Mouse (Mus musculus) ovary, postnatal 10 days (tissue): ENCODE data around the gene Ush1g.
A peak's percentile ranks its signal among the peaks of the same experiment; 100 is the strongest.

Experiments
- DNase-seq: peaks from one replicate; pipeline ENCODE4 v3.0.0; 2022; ENCODE audit warnings: low spot score

The Ush1g gene

GRCm38 (mm10) chr11:115321906-115322693, at the start of gene Ush1g:
TSS of gene Ush1g (minus strand) at chr11:115322041.
- DNase-seq = no peak

GRCm38 (mm10) chr11:115371354-115371753, 49.5 kb upstream of the Ush1g start:
- no peak for DNase-seq

DNA sequence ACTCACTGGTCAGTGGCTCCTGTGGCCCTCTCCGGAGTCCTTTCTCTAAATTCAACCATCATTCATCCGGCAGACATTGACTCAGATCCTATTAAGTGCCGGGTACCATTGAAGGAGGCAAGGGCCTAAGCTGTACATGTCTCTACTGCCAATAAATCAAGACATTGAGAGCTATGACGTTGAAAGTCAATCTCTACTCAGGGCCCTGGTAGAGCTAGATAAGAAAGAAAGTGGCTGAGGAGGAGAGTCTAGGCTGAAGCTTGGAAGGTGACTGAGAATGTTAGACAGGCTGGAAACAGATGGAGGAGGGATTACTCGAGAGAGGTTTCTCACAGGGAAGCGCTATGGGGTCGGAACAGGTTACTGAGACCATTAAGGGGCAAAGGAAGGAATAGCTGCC, 48.5 kb upstream of the Ush1g start:
- DNase-seq = no peak

- DNase-seq = no peak
Measured at GRCm38 (mm10) chr11:115367395-115367944, 45.6 kb upstream of the Ush1g start, which contains the start of gene Hid1. TSS of gene Hid1 (minus strand) at chr11:115367756.

- no peak for DNase-seq
Measured at GRCm38 (mm10) chr11:115366706-115367394, 45.0 kb upstream of the Ush1g start.

DNA sequence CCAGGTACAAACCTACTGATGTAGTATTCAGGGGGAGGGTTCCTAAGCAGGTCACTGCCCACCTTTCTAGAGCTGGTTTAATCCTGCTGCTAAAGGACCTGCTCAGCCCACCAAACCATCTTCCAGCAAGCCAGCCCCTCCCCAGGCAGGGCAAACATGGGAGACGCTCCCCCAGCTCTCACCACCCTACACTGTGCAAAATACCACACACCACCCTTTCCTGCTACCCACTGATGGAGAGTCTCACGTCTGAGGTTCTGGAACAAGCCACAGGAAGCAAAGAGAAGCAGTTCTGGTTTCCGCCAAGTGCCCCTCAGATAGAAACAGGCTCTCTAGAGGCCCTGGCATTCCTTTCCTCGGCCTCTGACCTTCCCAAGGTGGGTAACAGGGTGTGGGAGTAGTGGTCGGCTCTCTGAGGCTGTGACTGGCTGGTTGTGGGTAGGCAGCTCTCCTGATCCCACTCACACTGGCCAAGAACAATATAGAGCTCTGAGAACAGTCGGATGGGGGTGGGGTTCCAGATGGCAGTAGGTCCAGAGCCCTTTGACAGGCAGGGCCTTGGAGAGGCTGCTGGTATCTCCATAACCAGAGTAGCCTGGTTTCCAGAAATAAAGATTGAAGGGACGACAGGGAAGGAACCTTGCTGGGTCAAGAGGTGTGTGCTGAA, 44.3 kb upstream of the Ush1g start:
- no peak for DNase-seq

DNA sequence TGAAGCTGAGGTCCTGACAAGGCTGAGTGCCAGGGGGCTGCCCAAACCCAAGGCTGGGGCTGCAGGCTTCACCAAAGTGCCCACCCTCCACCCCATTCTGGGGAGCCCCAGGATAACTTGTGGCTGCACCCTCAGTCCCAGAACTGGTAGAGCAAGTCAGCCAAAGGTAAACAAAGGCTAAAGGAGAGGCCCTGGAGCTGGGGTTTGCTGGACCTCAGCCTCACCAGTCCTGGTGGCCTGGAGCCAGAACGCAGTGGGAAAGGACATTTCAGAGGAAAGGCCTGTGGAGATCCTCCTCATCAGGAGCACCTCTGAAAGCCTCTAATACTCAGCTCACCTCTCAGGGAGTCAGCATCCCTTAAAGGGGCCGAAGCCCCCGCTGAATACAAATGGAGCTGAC, 42.3 kb upstream of the Ush1g start:
- DNase-seq = no peak

- no peak for DNase-seq
Measured at GRCm38 (mm10) chr11:115359726-115360125, 37.9 kb upstream of the Ush1g start.

- DNase-seq = no peak
Measured at GRCm38 (mm10) chr11:115359293-115359692, 37.5 kb upstream of the Ush1g start.

- peak; percentile 52 for DNase-seq
Measured at GRCm38 (mm10) chr11:115358468-115358867, 36.6 kb upstream of the Ush1g start.

GRCm38 (mm10) chr11:115354183-115354582, 32.3 kb upstream of the Ush1g start:
- no peak for DNase-seq

GRCm38 (mm10) chr11:115353375-115353774, 31.5 kb upstream of the Ush1g start:
- DNase-seq = no peak

DNA sequence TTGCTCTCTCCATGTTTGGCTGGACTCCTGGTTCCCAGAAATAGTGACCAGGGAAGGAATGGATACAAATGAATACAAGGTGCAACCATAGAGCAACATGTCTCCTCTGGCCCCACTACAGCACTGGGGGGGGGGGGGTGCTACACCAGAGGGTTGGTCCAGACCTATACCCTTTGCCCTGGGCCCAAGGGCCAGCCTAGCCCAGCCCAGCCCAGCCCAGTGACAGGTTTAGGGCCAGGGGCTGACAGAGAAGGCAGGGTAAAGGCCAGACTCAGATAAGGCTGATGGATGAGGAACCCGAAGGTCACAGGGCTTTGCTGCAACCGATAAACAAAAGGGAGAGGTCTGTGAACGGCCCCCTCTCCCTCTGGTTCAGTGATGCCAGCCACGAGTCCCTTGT, 28.1 kb upstream of the Ush1g start:
- DNase-seq = no peak

GRCm38 (mm10) chr11:115348681-115349248, 26.9 kb upstream of the Ush1g start:
- DNase-seq = no peak

DNA sequence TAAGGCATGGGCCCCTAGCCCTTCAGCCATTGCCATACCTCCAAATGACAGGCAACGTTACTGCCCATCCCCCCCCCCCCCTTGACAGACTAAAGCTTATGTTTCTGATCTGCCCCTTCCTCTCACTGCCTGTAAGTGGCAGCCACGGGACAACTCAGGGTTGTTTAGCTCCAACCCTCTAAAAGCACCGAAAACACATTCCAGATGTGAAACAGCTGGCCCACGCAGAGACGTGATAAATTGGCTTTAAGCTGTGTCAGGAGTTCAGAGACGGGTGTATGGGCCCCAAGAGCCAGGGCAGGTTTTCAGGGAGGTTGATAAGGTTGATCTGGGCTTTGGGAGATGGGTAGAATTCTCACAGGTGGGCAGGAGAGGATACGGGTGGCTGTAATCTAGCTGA, 23.7 kb upstream of the Ush1g start:
- no peak for DNase-seq

DNA sequence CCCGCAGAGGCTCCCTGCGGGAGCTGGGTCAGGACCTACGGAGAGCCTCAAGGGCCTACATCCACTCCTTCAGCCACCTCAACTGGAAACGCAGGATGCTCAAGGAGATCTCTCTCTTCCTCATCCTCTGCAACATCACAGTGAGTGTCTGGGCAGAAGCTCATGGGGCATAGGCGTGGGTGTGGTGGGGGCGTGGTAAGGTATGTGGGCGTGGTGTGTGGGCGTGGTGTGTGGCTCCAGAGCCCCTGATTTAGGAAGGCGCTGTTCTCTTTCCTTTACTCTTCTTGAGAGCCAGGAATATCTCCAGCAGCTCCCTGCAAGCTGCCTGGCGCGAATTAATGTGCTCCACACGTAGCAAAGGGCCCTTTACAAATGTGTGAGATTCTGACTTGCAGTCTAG, 23.1 kb upstream of the Ush1g start:
- no peak for DNase-seq

DNA sequence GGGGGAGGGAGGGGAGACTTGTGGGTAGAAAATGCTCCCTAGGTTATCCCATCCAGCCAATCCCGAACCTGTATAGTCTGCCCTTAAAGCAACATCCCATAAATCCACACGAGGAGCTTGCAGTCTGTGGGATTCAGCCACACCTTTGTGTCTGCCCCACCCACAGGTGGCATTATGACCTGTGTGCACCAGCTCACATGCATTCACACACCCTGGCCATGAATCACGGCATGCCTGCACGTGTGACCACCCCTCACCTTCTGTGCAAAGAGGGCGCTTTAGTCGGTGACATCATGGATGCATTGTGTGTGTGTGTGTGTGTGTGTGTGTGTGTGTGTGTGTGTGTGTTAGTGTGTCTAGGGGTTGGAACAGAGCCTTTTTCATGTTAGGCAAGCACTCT, 20.0 kb upstream of the Ush1g start:
- no peak for DNase-seq

DNA sequence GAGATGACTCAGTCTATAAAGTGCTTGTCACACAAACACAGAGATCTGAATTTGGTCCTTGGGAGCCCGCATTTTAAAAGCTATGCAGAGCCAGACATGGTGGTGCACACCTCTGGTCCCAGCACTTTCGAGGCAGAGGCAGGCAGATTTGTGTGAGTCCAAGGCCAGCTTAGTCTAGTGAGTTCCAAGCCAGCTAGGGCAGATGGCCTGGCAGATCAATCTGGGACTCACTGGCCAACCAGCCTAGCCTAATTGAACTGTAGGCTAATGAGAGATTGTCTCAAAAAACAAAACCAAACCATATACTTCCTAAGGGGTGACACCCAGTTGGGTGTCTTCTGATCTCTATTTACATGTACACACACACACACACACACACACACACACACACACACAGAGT, 19.4 kb upstream of the Ush1g start:
- no peak for DNase-seq

DNA sequence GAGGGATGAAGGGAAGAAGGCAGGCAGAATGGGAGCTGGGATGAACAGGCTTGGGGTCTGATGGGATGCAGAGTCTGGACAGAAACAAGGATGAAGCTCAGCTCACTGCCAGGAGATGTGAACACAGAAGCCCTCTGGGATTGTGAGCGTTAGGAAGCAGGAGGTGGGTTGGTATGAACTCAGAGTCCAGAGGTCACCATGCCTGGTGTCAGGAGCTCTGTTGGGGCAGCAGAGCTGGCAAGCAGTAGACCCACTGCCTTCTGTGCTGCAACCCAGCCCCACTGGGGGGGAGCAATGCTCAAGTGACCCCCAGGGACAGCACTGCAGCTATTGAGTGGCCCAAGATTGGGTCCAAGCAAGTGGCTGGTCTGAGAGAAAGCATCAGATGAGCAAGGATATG, 16.0 kb upstream of the Ush1g start:
- DNase-seq = no peak

DNA sequence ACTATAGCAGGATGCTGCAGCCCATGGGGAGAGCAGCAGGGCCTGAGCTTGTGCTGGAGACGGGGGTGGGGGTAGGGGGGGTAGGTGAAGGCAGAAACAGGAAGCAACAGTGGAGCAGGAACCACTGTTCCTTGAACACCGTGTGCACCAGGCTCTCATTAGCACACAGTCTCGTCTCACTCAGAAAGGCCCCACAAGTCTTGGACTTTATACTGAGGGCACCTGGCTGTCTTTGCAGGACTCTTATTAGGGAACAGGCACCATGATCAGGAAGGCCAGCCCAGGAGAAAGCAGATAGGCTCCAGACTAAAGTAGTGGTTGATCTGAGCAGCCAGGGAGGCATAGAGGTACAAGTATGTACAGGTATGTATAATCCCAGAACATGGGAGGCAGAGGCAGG, 15.5 kb upstream of the Ush1g start:
- no peak for DNase-seq

DNA sequence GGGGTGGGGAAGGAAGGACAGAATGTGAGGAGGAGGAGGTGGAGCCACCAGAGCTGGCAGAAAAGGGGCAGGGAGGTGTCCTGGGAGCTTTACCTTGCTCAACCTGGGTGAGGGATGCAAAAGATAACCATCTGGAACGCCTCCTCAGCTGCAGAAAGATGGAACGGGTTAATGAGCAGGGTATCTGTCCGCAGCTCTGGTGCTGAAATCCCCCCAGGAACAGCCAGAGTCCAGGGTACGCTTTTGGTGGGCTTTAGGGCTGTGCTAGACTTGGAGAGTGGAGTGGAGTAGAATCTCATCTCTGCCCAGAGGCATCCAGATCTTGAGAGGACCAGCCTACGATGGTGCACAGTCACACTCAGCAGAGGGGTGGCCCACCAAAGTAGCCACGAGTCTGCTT, 14.3 kb upstream of the Ush1g start:
- no peak for DNase-seq

DNA sequence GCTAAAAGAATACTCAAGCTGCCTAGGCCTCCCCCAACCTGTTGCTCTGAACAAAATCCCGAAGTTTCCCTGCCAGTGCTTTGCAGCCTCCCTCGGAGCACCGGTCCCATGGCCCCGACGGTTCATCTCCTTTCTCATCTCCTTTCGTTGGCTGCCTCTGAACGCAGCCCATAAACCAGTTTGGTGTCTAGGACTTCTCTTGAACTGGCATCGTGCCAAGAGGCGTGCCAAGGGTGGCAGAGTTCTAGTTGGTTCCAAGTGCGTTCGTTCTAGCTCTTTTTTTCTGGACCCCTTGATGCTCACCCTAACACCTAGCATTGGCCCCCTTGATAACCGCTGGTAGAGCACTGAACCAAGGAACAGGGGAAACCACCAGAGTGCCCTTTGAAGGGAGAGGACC, 13.4 kb upstream of the Ush1g start:
- no peak for DNase-seq
